Mouse (Mus musculus): ENCODE data around the gene Abcb8. TPM values are rescaled to one million over a fixed set of nuclear protein-coding genes. Genes with fewer than 3 reads are reported as not detected.
A peak's percentile ranks its signal among the peaks of the same experiment; 100 is the strongest.

The Abcb8 gene
- total and polyA plus RNA-seq, 3 experiments = 76.9 to 124 TPM; not detected in 1

DNA sequence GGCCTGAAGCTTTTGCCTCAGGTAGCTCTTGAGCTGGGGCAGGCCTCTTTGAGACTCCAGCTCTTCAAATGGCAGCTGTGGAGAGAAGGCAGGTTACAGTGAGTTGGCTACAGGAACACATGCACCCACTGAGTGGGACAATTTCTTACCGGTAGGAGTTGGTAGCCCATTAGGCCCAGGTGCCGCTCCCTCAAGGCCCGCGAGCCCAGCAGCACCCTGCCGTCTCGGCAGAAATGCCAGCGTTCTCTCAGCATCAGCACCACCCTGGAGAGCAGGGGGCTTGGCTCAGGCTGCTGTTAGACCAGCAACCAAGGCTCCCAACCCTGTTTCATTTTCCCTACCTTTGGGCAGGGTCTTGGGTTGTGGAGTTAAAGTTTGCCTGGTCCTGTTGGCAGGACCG is 47.7 kb downstream of the Abcb8 start:
- Histone ChIP-seq H3K27me3 (ENCODE audit: control insufficient read depth in 1 of 2, insufficient read depth in 2 of 2, low read length in 2 of 2) (no peaks in the 10 kb centered on the region), H3K79me2 (ENCODE audit: control insufficient read depth, insufficient read depth, low read length, poor library complexity) (peaks cover 14% of the 10 kb centered on the region), H3K4me1 (ENCODE audit: control insufficient read depth in 1 of 2, insufficient read depth in 2 of 2, low read length in 2 of 2) (peaks cover 3 to 8% of the 10 kb centered on the region in 2 experiments; a peak in 3 of 4 replicates), H3K4me3 (ENCODE audit: control insufficient read depth in 1 of 2, insufficient read depth in 1 of 2, low read depth in 2 of 2, low read length in 2 of 2) (no peak overlapping the region), H3K27ac (ENCODE audit: control insufficient read depth, low read depth, low read length) (no peak overlapping the region), H3K9ac (ENCODE audit: control insufficient read depth, low read depth, low read length, poor library complexity, severe bottlenecking) (no peak overlapping the region), H3K36me3 (ENCODE audit: control insufficient read depth in 1 of 2, insufficient read depth in 2 of 2, low read length in 2 of 2) (peaks cover 0 to 7% of the 10 kb centered on the region in 2 experiments; a peak in 2 of 4 replicates), H3K9me3 (replicated peaks; ENCODE audit: insufficient read depth, low read length) (no peaks in the 10 kb centered on the region)
- TF ChIP-seq E2F4 (IDR thresholded peaks at IDR 0.05; ENCODE audit: borderline replicate concordance, low read depth, low read length) (no peak), NELFE (IDR thresholded peaks at IDR 0.05; ENCODE audit: low read depth, low read length) (no peak), MAX (IDR thresholded peaks at IDR 0.05; ENCODE audit: low read length) (no peak), MXI1 (IDR thresholded peaks at IDR 0.05; ENCODE audit: low read depth, low read length) (no peak), BHLHE40 (IDR thresholded peaks at IDR 0.05; ENCODE audit: borderline replicate concordance, low read depth, low read length) (no peak), NRF1 (IDR thresholded peaks at IDR 0.05; ENCODE audit: insufficient read depth, low read depth, low read length, poor library complexity, severe bottlenecking) (no peak)
- DNase-seq (ENCODE audit: low read depth, low spot score) = no peak

GRCm38 (mm10) chr5:24442029-24442428 is 48.6 kb downstream of the Abcb8 start:
- Histone ChIP-seq H3K36me3 (ENCODE audit: control insufficient read depth in 1 of 2, insufficient read depth in 2 of 2, low read length in 2 of 2) (peaks cover 0 to 10% of the 10 kb centered on the region in 2 experiments; a peak in 3 of 4 replicates), H3K27me3 (ENCODE audit: control insufficient read depth in 1 of 2, insufficient read depth in 2 of 2, low read length in 2 of 2) (no peaks in the 10 kb centered on the region), H3K9ac (ENCODE audit: control insufficient read depth, low read depth, low read length, poor library complexity, severe bottlenecking) (no peak overlapping the region), H3K4me3 (ENCODE audit: control insufficient read depth in 1 of 2, insufficient read depth in 1 of 2, low read depth in 2 of 2, low read length in 2 of 2) (no peak overlapping the region), H3K4me1 (ENCODE audit: control insufficient read depth in 1 of 2, insufficient read depth in 2 of 2, low read length in 2 of 2) (peaks cover 5 to 12% of the 10 kb centered on the region in 2 experiments), H3K79me2 (ENCODE audit: control insufficient read depth, insufficient read depth, low read length, poor library complexity) (peaks cover 14% of the 10 kb centered on the region), H3K27ac (ENCODE audit: control insufficient read depth, low read depth, low read length) (no peak overlapping the region), H3K9me3 (replicated peaks; ENCODE audit: insufficient read depth, low read length) (no peaks in the 10 kb centered on the region)
- TF ChIP-seq GABPA (IDR thresholded peaks at IDR 0.05; ENCODE audit: low read depth, low read length) (no peak), USF2 (IDR thresholded peaks at IDR 0.05; ENCODE audit: borderline replicate concordance in 1 of 2, insufficient read depth in 1 of 2, low read depth in 1 of 2, low read length in 2 of 2) (no peak), TCF12 (IDR thresholded peaks at IDR 0.05; ENCODE audit: low read depth, low read length) (no peak)
- DNase-seq (ENCODE audit: low read depth, low spot score) = no peak

- peaks cover 6 to 13% of the 10 kb centered on the region in 2 experiments for H3K4me1 ChIP-seq (ENCODE audit: control insufficient read depth in 1 of 2, insufficient read depth in 2 of 2, low read length in 2 of 2)
- peaks cover 0 to 13% of the 10 kb centered on the region in 2 experiments; a peak in 3 of 4 replicates for H3K36me3 ChIP-seq (ENCODE audit: control insufficient read depth in 1 of 2, insufficient read depth in 2 of 2, low read length in 2 of 2)
- no peak for DNase-seq (ENCODE audit: low read depth, low spot score)
- H3K27ac ChIP-seq (ENCODE audit: control insufficient read depth, low read depth, low read length) = no peak overlapping the region
- H3K9ac ChIP-seq (ENCODE audit: control insufficient read depth, low read depth, low read length, poor library complexity, severe bottlenecking) = no peak overlapping the region
- H3K79me2 ChIP-seq (ENCODE audit: control insufficient read depth, insufficient read depth, low read length, poor library complexity) = peaks cover 14% of the 10 kb centered on the region
- no peaks in the 10 kb centered on the region for H3K27me3 ChIP-seq (ENCODE audit: control insufficient read depth in 1 of 2, insufficient read depth in 2 of 2, low read length in 2 of 2)
- H3K9me3 ChIP-seq (replicated peaks; ENCODE audit: insufficient read depth, low read length) = no peaks in the 10 kb centered on the region
- TF ChIP-seq RCOR1 (IDR thresholded peaks at IDR 0.05; ENCODE audit: low read depth, low read length) = no peak
- 0 out of 4 replicates have a peak, but pooled peaks of 1 of the 2 experiments have one; percentile 7 for TF ChIP-seq POLR2A (IDR thresholded peaks at IDR 0.05; ENCODE audit: control insufficient read depth in 1 of 2, insufficient read depth in 1 of 2, low read depth in 1 of 2, low read length in 2 of 2, poor library complexity in 1 of 2)
- TF ChIP-seq HCFC1 (IDR thresholded peaks at IDR 0.05; ENCODE audit: low read depth, low read length) = no peak
- TF ChIP-seq NELFE (IDR thresholded peaks at IDR 0.05; ENCODE audit: low read depth, low read length) = no peak
- H3K4me3 ChIP-seq (ENCODE audit: control insufficient read depth in 1 of 2, insufficient read depth in 1 of 2, low read depth in 2 of 2, low read length in 2 of 2) = no peak overlapping the region
These were observed 49.7 kb downstream of the Abcb8 start for GRCm38 (mm10) chr5:24443204-24443603.
